Mouse (Mus musculus) thymus, adult 2 months (tissue): ENCODE data around the gene Pdcl2.

Experiments
- CTCF ChIP-seq: fragments of 200-500 bp; IDR thresholded peaks from 2 replicates; pipeline ENCODE4 v1.5.1; 2012; ENCODE audit warnings: mild to moderate bottlenecking, control low read depth, low read length, moderate library complexity, borderline replicate concordance; ENCODE audit not compliant: control insufficient read depth, poor library complexity, insufficient read depth; ENCODE audit errors: extremely low read depth
- POLR2A ChIP-seq: fragments of 200-500 bp; IDR thresholded peaks from 2 replicates; pipeline ENCODE4 v1.6.1; 2012; ENCODE audit warnings: mild to moderate bottlenecking, low read length, control low read depth, moderate library complexity; ENCODE audit not compliant: control insufficient read depth, poor library complexity, insufficient read depth; ENCODE audit errors: extremely low read depth

GRCm38 (mm10) chr5:76340931-76341330, 10.0 kb upstream of the Pdcl2 start:
- TF ChIP-seq CTCF (no peak), POLR2A (no peak)
